Mouse (Mus musculus): ENCODE data around the gene Eps8l1.

Gene Eps8l1

DNA sequence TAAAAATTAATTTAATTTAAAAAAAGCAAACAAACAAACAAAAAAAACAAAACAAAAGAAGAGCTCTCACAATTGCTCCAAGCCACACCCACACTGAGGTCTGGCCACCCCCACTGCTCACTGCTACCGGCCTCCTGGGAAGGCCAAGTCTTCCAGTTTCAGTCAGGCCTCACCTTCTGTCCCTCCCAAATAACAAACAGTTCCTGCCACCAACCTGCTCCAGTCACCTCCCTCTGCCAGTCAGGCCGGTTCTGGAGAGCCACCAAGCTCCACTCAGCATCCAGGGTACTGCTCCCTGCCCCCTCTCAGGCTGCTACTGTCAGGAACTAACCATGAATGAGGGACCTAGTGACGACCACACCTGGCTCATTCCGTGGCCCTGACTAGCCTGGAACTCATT, 7.8 kb upstream of the Eps8l1 start:
- H3K27me3 ChIP-seq (ENCODE audit: control insufficient read depth, insufficient read depth, low read length, poor library complexity, severe bottlenecking): no peaks in the 10 kb centered on the region; the same call in 1 of the 2 replicates
- no peaks in the 10 kb centered on the region for H3K36me3 ChIP-seq (ENCODE audit: control insufficient read depth, insufficient read depth, low read length, poor library complexity, severe bottlenecking)
- DNase-seq (ENCODE audit: low read depth, low spot score): no peak

DNA sequence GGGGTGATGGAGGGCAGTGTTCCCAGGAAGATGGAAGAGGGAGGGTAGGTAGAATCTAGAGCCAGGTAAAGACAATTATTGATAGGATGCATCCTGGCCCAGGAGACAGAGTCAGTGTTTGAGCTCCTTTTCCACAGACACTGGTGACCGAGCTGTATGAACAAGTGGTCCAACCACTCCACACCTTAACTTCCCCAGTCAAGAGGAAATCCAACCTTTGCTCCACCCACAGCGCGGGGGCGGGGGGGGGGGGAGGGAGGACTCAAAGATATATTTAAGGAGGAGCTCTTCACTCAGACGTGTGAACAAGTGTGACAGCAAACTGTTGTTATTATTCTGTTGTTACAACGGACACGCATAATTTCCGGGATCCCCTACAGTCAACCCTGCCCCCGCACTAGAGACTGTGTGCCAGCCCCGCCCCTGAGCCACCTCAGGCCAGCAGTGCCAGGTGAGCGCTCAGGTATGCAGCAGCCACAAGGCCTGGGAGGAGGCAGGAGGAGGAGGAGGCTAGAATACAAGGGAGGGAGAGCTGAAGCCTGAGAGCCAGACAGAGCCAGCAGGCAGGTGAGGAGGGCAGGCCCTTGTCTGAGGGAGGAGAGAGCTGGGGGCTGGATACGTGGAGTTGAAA, 3.8 kb downstream of the Eps8l1 start:
- DNase-seq (ENCODE audit: low read depth, low spot score): peak; percentile 64
- no peaks in the 10 kb centered on the region for H3K36me3 ChIP-seq (ENCODE audit: control insufficient read depth, insufficient read depth, low read length, poor library complexity, severe bottlenecking)
- no peaks in the 10 kb centered on the region for H3K27me3 ChIP-seq (ENCODE audit: control insufficient read depth, insufficient read depth, low read length, poor library complexity, severe bottlenecking)

DNA sequence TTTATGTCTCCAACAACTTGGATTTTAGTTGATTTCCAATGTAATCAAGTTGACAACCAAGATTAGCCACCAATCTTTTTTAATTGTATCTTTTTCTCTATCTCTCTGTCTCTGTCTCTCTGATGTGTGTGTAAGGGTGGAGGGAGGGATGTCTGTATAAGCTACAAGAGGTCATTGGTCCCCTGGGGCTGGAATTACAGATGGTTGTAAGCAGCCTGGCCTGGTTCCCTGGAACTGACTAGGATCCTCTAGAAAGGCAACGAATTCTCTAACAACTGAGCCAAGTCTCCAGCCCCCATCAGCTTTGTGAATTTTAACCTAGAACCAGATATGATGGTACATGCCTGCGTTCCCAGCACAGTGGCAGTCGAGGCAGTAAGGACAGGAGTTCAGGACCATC, 7.3 kb downstream of the Eps8l1 start:
- no peaks in the 10 kb centered on the region for H3K36me3 ChIP-seq (ENCODE audit: control insufficient read depth, insufficient read depth, low read length, poor library complexity, severe bottlenecking)
- DNase-seq (ENCODE audit: low read depth, low spot score): no peak
- H3K27me3 ChIP-seq (ENCODE audit: control insufficient read depth, insufficient read depth, low read length, poor library complexity, severe bottlenecking): no peaks in the 10 kb centered on the region

DNA sequence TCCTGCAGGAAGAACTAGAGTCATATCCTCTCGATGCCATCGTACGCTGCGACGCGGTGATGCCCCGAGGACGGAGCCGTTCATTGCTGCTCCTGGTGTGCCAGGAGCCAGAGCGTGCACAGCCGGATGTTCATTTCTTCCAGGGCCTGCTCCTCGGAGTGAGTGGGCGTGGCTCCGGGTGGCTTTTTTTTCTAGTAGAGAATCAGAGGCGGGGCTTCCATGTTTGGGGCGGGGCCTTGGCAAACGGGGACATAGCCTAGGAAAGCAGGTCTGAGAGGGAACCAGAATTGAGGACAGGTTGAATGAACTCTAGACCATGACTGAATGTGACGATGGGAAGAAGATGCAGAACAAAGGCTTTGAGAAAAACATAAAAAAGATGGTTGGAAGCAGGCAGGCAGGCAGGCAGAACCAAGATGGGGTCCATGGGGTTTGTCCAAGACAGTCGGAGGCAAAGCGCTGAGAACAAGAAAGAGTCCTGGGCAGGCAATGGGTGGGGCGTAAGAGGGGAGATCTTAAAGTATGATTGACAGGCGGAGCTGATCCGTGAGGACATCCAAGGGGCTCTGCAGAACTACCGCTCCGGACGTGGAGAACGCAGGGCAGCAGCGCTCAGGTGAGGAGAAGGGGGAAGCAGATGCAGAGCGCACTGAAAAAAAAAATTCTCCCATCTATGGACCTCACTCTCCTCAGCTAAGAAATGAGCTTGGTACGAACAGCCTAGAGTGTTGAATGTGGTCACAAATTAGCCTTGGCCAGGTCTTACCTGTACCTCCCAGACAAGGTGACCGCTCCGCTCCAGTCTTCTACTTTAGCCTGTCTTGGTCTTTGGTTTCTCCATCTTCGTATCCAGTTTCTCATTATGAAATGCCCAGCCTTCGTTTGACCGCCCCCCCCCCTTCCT, 10.1 kb downstream of the Eps8l1 start:
- no peak for DNase-seq (ENCODE audit: low read depth, low spot score)
- Histone ChIP-seq H3K36me3 (ENCODE audit: control insufficient read depth, insufficient read depth, low read length, poor library complexity, severe bottlenecking) (no peaks in the 10 kb centered on the region), H3K27me3 (ENCODE audit: control insufficient read depth, insufficient read depth, low read length, poor library complexity, severe bottlenecking) (no peaks in the 10 kb centered on the region)

DNA sequence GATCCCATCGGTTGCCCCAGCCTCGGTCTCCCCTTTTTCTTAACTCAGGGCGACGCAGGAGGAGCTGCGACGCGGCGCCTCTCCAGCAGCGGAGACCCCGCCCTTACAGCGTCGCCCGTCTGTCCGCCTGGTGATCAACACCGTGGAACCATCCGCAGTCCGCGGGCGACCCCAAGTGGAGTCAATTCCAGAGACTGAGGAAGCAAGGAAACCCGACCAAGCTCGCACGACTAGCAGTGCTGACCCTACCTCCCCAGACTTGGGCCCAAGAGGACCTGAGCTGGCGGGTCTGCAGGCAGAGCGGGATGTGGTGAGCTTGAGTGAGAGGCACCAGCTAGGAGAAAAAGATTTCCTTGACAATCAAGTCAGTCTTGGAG, 10.7 kb downstream of the Eps8l1 start:
- DNase-seq (ENCODE audit: low read depth, low spot score): peak; percentile 10

DNA sequence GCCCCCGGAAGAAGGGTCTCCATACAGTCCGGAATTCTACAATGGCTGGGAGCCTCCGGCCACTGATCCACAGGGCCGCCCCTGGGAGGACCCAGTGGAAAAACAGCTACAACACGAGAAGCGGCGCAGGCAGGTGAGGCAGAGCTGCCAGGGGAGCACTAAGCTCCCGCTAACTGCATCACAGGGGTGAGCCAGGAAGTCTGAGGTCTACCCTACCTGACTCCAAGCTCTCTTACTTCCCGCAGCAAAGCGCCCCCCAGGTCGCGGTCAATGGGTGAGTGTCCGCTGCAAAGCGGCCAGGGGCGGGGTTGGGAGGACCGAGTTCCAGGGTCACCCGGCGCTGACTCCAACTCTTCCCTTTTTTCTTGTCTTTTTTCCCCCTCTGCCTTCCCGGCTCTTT, 13.5 kb downstream of the Eps8l1 start:
- no peaks in the 10 kb centered on the region for H3K27me3 ChIP-seq (ENCODE audit: control insufficient read depth, insufficient read depth, low read length, poor library complexity, severe bottlenecking)
- H3K36me3 ChIP-seq (ENCODE audit: control insufficient read depth, insufficient read depth, low read length, poor library complexity, severe bottlenecking): no peaks in the 10 kb centered on the region
- DNase-seq (ENCODE audit: low read depth, low spot score): no peak

More for the DNA sequence above, 10.7 kb downstream of the Eps8l1 start:
- Histone ChIP-seq H3K27me3 (ENCODE audit: control insufficient read depth, insufficient read depth, low read length, poor library complexity, severe bottlenecking) (no peaks in the 10 kb centered on the region), H3K36me3 (ENCODE audit: control insufficient read depth, insufficient read depth, low read length, poor library complexity, severe bottlenecking) (no peaks in the 10 kb centered on the region)

DNA sequence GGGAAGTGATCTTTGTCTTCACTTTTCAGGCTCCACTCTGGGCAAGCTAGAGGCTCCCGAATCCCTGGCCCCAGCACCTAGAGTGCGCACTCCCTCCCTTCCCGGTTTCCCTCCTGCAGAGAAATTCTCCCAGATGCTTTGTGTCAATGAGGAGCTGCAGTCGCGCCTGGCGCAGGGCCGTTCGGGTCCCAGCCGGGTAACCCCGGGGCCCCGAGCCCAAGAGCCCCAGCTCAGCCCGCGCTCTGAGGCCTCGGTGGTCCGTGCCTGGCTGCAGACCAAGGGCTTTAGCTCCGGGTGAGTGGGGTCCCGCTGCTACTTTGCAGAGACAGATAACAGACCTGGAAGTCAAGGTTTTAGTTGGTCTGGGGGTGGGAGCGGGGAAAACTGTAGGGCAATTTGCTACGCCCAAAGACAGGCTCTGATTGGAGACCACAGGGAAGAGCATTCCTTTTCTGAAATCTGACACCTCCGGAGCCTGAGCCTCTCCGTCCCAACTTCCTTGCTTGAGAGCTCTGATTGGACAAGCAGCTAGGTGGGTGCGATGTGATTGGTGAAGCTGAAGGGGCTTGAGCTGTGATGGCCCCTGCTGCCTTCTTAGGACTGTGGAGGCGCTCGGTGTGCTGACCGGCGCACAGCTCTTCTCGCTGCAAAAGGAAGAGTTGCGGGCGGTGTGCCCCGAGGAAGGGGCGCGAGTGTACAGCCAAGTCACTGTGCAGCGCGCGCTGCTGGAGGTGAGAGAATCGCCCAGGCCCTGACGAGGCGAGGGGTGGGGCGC, 17.7 kb downstream of the Eps8l1 start:
- DNase-seq (ENCODE audit: low read depth, low spot score): no peak
- peaks cover 3% of the 10 kb centered on the region; the same call in 1 of the 2 replicates for H3K36me3 ChIP-seq (ENCODE audit: control insufficient read depth, insufficient read depth, low read length, poor library complexity, severe bottlenecking)
- H3K27me3 ChIP-seq (ENCODE audit: control insufficient read depth, insufficient read depth, low read length, poor library complexity, severe bottlenecking): no peaks in the 10 kb centered on the region

DNA sequence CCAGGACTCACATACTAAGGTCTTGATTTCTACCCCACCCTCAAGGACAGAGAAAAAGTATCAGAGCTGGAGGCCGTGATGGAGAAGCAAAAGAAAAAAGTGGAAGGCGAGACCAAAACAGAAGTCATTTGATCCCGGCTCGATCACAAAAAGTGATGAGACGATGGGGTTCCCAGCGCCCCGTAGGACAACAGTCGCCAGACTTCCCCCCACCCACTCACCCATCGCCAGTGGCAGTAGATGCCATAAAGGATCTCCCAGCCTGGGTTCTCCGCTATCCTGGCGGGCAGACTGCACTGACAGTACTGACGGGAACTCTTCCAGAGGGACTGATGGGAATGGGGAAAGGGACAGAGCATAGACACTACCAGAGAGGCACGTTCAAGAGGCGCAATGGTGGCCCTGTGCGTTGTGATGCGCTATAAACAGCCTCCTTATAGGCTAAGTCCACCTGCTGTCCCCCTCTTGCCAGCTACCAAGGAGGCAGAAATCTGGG, 18.4 kb downstream of the Eps8l1 start:
- no peaks in the 10 kb centered on the region for H3K27me3 ChIP-seq (ENCODE audit: control insufficient read depth, insufficient read depth, low read length, poor library complexity, severe bottlenecking)
- peaks cover 8% of the 10 kb centered on the region; the same call in 1 of the 2 replicates for H3K36me3 ChIP-seq (ENCODE audit: control insufficient read depth, insufficient read depth, low read length, poor library complexity, severe bottlenecking)
- DNase-seq (ENCODE audit: low read depth, low spot score): no peak

DNA sequence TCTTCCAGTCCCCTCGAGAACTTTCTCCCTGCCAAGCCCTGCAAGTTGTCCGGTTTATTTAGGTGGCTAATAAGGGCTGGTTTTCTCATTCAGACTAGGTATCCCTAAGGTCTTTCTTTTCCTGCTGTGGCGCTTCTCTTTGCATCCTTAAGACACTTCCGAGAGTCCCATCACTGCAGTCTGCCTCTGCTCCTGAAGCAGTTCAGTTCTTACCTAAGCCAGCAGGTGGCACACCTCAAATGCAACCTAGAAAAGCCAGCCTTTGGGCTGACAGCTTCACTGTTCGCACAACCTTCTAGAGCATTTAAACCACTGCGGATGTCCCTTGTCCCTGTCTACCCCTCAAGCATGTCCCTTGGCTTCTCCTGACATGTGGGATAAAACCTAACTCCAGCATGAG, 19.2 kb downstream of the Eps8l1 start:
- H3K36me3 ChIP-seq (ENCODE audit: control insufficient read depth, insufficient read depth, low read length, poor library complexity, severe bottlenecking): peaks cover 16% of the 10 kb centered on the region
- no peaks in the 10 kb centered on the region for H3K27me3 ChIP-seq (ENCODE audit: control insufficient read depth, insufficient read depth, low read length, poor library complexity, severe bottlenecking)
- DNase-seq (ENCODE audit: low read depth, low spot score): peak; percentile 71

DNA sequence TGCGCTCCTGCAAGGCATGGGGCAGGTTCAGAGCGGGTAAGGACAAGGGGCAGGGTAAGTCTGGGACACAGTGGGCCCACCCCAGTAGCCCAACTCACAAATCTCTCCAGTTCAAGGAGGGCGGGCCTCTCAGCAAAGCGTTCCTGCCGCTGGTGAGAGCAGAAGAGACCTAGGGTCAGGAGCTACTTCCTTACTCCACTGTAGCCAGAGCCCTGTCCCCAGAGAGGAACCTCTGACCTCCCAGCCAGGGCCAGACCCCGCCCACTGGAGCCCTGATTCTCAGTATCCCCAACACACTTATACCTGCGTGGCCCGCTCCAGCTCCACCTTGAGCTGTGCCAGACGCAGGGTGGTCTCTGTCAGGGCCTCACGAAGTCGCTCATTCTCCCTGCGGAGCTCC, 21.8 kb downstream of the Eps8l1 start:
- no peak for DNase-seq (ENCODE audit: low read depth, low spot score)
- Histone ChIP-seq H3K27me3 (ENCODE audit: control insufficient read depth, insufficient read depth, low read length, poor library complexity, severe bottlenecking) (no peaks in the 10 kb centered on the region), H3K36me3 (ENCODE audit: control insufficient read depth, insufficient read depth, low read length, poor library complexity, severe bottlenecking) (peaks cover 16% of the 10 kb centered on the region)

DNA sequence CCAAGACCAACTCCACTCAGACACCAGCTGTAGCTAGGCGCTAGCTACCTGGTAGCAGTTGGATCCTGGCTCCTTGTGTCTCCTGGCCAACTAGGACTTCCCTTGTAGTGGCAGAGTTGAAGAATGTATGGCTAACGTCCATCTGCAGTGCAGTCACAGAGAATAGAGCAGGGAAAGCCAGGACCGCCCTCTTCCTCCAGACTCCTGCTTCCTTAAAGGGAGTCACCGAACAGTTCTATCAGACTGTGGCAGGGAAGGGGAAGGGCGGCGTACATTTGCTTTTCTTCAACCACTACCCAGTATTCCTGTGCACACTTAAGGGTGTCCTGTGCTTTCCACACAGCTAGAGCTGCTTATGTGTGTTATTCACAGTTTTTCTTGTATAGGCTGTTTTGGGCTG, 30.8 kb downstream of the Eps8l1 start:
- no peak for DNase-seq (ENCODE audit: low read depth, low spot score)
- Histone ChIP-seq H3K27me3 (ENCODE audit: control insufficient read depth, insufficient read depth, low read length, poor library complexity, severe bottlenecking) (no peaks in the 10 kb centered on the region), H3K36me3 (ENCODE audit: control insufficient read depth, insufficient read depth, low read length, poor library complexity, severe bottlenecking) (peaks cover 1% of the 10 kb centered on the region)

DNA sequence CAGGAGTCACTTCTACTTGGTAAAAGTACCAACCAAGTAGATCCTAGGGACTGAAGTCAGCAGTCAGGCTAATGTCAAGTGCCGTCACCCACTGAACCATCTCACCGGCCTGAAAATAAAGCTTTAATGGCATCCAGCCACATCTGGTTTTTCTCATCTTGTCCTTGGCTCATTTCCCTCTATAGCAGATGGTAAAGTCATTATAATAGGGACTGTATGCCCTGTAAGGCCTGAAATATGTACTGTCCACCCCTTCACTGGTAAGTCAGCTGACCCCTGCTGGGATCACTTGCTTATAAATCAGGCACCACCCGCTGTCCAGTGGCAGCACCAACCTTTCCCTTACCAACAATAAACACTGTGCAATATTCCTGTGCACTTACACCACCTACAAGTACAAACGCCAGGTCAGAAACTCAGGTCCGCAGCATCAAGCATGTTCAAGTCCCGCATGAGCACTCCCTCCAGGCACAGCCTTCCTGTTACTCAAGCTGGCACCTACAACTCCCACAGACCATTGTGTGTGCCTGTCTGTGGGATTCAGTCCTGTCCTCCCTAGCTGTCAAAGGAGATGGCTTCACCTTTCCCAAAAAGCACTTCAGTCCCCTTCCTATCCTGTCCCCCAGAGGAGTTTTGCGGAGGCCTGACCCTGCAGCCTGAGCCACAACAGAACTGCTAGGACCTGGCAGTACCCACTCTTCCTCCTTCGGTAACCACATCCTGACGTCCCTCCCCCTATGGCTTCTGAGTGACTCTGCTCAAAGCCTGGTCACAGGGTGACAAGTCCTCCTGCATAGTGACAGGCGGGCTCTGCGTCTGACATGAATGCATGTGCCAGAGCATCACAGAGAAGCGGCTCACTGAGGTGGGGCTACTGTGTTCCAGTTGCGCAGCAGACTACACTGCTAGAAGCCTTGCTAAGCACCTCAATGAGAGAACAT, 32.1 kb downstream of the Eps8l1 start:
- DNase-seq (ENCODE audit: low read depth, low spot score): peak; percentile 54
- Histone ChIP-seq H3K36me3 (ENCODE audit: control insufficient read depth, insufficient read depth, low read length, poor library complexity, severe bottlenecking) (peaks cover 2% of the 10 kb centered on the region), H3K27me3 (ENCODE audit: control insufficient read depth, insufficient read depth, low read length, poor library complexity, severe bottlenecking) (no peaks in the 10 kb centered on the region)

DNA sequence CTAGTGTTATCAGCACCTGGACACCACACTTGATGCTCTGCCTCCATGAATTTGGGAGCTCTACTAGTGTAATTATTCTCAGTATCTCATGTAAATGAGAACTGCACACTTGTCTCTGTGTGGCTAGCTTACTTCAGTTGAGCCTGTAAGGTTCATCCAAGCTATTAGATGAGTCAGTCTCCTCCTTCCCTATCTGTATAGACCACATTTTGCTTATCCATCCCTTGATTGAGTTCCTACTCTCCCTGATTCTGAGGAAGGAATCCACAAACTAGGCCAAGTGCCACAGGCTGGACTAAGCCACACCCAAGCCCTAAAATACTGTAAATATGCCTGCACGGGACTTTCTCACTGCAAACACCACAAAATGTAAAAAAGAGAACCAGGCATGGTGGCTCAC, 33.5 kb downstream of the Eps8l1 start:
- no peaks in the 10 kb centered on the region for H3K27me3 ChIP-seq (ENCODE audit: control insufficient read depth, insufficient read depth, low read length, poor library complexity, severe bottlenecking)
- DNase-seq (ENCODE audit: low read depth, low spot score): no peak
- H3K36me3 ChIP-seq (ENCODE audit: control insufficient read depth, insufficient read depth, low read length, poor library complexity, severe bottlenecking): peaks cover 2% of the 10 kb centered on the region

DNA sequence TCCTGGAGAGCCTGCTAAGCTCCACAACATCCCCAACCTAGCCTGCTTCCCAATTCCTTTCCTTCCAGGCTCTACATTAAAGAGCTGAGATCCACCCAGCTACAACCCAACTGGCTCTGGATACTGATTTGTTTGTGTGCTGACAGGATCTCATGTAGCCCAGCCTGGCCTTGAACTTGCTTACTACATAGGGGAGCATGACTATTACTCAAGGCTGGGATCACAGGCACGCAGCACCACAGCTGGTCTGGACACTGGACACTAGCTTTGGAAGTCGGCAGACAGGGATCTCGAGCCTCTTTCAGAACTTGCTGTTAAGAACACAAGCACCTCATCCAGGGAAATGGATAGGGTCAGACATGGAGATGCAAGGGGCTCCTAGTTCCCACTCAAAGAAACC, 36.0 kb downstream of the Eps8l1 start:
- DNase-seq (ENCODE audit: low read depth, low spot score): no peak
- H3K27me3 ChIP-seq (ENCODE audit: control insufficient read depth, insufficient read depth, low read length, poor library complexity, severe bottlenecking): no peaks in the 10 kb centered on the region
- peaks cover 2% of the 10 kb centered on the region for H3K36me3 ChIP-seq (ENCODE audit: control insufficient read depth, insufficient read depth, low read length, poor library complexity, severe bottlenecking)
